Mouse (Mus musculus): ENCODE measurements around the gene Psmd1. TPM values are rescaled to one million over a fixed set of nuclear protein-coding genes. Genes with fewer than 3 reads are reported as not detected.

The Psmd1 gene
- polyA plus RNA-seq, 2 experiments, result 73.2 to 161 TPM

DNA sequence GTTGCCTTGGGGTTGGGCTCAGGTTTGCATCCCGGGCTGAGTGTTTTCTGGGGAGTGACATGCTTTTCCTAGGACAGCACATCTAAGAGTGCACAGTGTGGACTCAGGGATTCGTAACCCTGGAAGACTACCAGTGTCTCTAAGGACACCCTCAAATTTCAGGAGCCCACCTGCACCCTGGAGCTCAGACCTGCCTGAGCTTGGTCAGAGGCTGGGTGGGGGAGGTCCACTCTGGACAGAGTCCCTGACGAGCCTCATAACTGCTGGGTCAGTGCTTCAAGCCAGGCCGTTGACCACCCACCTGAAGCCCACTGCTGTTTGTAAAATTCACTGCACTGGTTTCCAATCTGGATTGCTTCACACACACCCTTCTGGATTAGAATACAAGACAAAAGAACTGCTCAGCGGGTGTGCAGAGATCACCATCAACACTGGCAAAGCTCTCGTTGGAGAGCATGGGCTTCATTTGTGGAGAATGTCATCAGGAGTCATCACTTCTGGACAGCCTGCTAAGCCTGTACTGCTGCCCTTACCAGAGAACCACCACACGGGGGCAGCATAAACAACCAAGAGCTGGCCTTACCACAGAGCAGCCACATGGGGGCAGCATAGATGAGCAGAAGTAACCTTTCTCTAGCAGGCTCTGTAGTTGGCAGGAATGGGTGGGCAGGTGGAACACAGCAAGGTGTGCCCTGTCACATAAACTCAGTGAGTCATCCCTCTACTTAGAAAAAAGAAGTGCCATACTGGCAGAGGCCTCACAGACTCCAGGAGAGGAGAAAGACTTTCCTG lies 114.5 kb downstream of the Psmd1 start:
- H3K27ac ChIP-seq (replicated peaks; ENCODE audit: low read depth, low read length), result no peak overlapping the region
- no peaks in the 10 kb centered on the region for H3K27me3 ChIP-seq (ENCODE audit: control insufficient read depth, insufficient read depth, low read length)
- ATAC-seq (ENCODE audit: low FRiP score, low read depth) (peak; percentile 73), DNase-seq (ENCODE audit: low spot score) (peak; percentile 80)
- H3K4me3 ChIP-seq (replicated peaks; ENCODE audit: low read length), result no peak overlapping the region
- no peak overlapping the region for H3K9ac ChIP-seq (ENCODE audit: low read depth, low read length, severe bottlenecking)
- 50% methylated on average over 7 of the region's 7 CpGs for WGBS
- H3K9me3 ChIP-seq (ENCODE audit: control insufficient read depth, low read length), result no peaks in the 10 kb centered on the region
- H3K4me2 ChIP-seq (replicated peaks; ENCODE audit: low read depth, low read length, severe bottlenecking), result no peak overlapping the region
- no peaks in the 10 kb centered on the region for H3K4me1 ChIP-seq (ENCODE audit: control insufficient read depth, insufficient read depth, low read length)
- TF ChIP-seq POLR2A (IDR thresholded peaks at IDR 0.05; ENCODE audit: borderline replicate concordance, extremely low read depth, insufficient read depth, insufficient read length), result no peak
- H3K36me3 ChIP-seq (ENCODE audit: control insufficient read depth, insufficient read depth, low read length), result peaks cover 44% of the 10 kb centered on the region

DNA sequence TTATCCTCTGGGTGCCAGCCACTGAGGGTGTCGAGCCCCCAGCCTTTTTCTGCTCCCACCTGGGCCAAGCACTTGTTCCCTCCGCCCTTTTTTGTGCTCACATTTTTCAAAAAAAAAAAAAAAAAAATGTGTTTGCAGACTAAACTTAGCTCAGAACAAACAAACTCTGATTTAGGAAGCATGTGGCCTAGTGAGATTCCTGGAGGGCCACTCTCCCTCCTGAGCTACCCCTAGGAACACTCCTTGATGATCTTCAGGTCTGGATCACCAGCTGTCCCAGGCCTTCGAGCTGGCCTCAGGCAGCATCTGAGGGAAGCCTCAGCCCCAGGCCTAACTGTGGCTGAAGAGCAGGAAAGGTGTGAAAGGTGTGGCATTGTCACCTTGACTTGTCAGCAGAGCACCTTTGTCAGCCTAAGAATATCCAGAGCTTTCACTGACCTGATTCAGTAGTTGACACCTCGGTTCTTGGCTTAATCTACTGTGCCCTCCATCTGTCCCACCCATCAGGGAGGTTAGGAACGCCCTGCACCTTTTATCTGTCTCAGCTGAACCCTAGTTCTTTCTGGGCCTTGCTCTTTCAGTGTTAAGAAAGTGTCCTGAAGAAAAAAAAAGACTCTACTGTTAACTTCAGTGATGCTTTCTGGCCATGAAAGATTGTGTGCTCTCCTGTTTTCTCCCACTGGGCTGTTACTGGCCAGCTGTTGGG lies 118.0 kb downstream of the Psmd1 start:
- 62% methylated on average over 5 of the region's 5 CpGs for WGBS
- no peaks in the 10 kb centered on the region for H3K4me1 ChIP-seq (ENCODE audit: control insufficient read depth, insufficient read depth, low read length)
- TF ChIP-seq POLR2A (IDR thresholded peaks at IDR 0.05; ENCODE audit: borderline replicate concordance, extremely low read depth, insufficient read depth, insufficient read length), result no peak
- no peak overlapping the region for H3K4me2 ChIP-seq (replicated peaks; ENCODE audit: low read depth, low read length, severe bottlenecking)
- no peaks in the 10 kb centered on the region for H3K9me3 ChIP-seq (ENCODE audit: control insufficient read depth, low read length)
- H3K9ac ChIP-seq (ENCODE audit: low read depth, low read length, severe bottlenecking), result no peak overlapping the region
- no peak overlapping the region for H3K4me3 ChIP-seq (replicated peaks; ENCODE audit: low read length)
- DNase-seq (ENCODE audit: low spot score) (no peak), ATAC-seq (ENCODE audit: low FRiP score, low read depth) (no peak)
- peaks cover 20% of the 10 kb centered on the region for H3K36me3 ChIP-seq (ENCODE audit: control insufficient read depth, insufficient read depth, low read length)
- H3K27ac ChIP-seq (replicated peaks; ENCODE audit: low read depth, low read length), result no peak overlapping the region
- no peaks in the 10 kb centered on the region for H3K27me3 ChIP-seq (ENCODE audit: control insufficient read depth, insufficient read depth, low read length)

DNA sequence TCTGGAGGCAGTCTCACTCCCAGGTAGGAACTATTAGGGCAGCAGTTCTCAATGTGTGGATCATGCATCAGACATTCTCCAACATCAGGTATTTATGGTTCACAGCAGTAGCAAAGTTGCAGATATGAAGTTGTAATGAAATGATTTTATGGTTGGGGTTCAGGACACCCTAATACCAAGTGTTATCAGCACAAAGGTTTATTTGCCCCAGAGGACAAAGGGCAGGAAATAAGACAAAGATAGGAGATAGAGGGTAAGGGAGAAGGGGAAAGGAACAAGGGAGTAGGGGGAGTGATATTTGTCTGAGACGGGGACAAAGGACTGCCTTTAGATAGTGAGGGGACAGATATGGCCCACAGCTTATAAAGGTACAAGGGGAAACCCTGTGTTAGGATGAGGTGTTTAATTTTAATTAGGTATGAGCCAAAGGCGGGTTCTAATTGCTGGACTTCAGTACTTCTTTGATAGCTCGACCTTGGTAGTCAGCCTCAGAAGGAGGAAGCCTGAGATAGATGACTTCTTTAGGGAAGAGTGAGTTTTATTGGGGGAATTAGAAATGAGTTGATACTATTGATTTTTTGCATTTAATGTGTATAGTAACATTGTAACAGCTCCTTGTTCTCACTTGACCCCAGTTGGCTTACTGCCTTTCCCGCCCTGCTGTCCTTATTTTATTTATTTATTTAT lies 119.5 kb downstream of the Psmd1 start:
- Histone ChIP-seq H3K36me3 (ENCODE audit: control insufficient read depth, insufficient read depth, low read length) (peaks cover 13% of the 10 kb centered on the region), H3K27me3 (ENCODE audit: control insufficient read depth, insufficient read depth, low read length) (no peaks in the 10 kb centered on the region), H3K9me3 (ENCODE audit: control insufficient read depth, low read length) (no peaks in the 10 kb centered on the region), H3K4me3 (replicated peaks; ENCODE audit: low read length) (no peak overlapping the region), H3K4me1 (ENCODE audit: control insufficient read depth, insufficient read depth, low read length) (no peaks in the 10 kb centered on the region), H3K4me2 (replicated peaks; ENCODE audit: low read depth, low read length, severe bottlenecking) (no peak overlapping the region), H3K9ac (ENCODE audit: low read depth, low read length, severe bottlenecking) (no peak overlapping the region), H3K27ac (replicated peaks; ENCODE audit: low read depth, low read length) (no peak overlapping the region)
- 83% methylated on average over 4 of the region's 4 CpGs for WGBS
- DNase-seq (ENCODE audit: low spot score) (no peak), ATAC-seq (ENCODE audit: low FRiP score, low read depth) (no peak)
- TF ChIP-seq POLR2A (IDR thresholded peaks at IDR 0.05; ENCODE audit: borderline replicate concordance, extremely low read depth, insufficient read depth, insufficient read length), result no peak

DNA sequence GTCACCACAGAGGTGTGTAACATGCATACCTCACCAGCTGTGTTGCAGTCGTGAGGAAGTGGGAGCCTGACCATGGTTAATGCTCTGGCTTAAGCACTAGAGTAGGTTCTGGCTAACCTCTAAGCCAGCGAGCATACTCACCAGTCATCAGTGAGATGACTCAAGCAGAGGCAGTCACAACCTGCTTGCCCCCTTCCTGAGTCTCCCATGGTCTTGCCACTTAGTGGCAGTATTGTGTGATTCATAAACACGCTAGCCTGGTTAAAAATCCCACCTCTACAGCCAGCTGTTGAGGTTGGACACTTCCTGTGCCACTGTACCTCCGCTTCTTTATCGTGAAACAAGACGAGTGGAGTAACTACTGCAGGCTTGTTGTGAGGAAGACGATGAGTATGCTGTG lies 122.6 kb downstream of the Psmd1 start:
- ATAC-seq (ENCODE audit: low FRiP score, low read depth), result no peak
- 82% methylated on average over 7 of the region's 7 CpGs for WGBS
- DNase-seq (ENCODE audit: low spot score), result no peak

DNA sequence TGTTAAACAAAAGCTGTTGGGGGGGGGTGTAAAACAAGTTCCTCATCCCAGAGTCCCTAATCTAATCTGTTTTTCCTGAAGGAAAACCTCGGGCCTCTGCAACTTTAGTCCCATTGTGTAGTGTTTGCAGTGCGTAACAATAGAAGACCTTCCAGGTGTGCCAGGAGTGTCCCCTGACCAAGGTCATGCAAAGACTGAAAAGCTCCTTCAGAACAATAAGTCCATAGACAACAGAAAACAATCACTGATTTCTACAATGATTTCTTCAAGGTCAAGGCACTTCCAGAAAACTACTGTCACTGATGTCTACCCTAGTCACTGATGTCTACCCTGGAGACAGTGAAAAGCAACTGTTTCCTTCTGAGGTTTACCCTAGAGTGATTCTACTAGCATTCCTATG lies 123.7 kb downstream of the Psmd1 start:
- 77% methylated on average over 2 of the region's 2 CpGs for WGBS
- ATAC-seq (ENCODE audit: low FRiP score, low read depth), result no peak
- Histone ChIP-seq H3K36me3 (ENCODE audit: control insufficient read depth, insufficient read depth, low read length) (peaks cover 25% of the 10 kb centered on the region), H3K4me2 (replicated peaks; ENCODE audit: low read depth, low read length, severe bottlenecking) (no peak overlapping the region), H3K4me1 (ENCODE audit: control insufficient read depth, insufficient read depth, low read length) (no peaks in the 10 kb centered on the region), H3K27ac (replicated peaks; ENCODE audit: low read depth, low read length) (no peak overlapping the region), H3K4me3 (replicated peaks; ENCODE audit: low read length) (no peak overlapping the region), H3K27me3 (ENCODE audit: control insufficient read depth, insufficient read depth, low read length) (no peaks in the 10 kb centered on the region), H3K9ac (ENCODE audit: low read depth, low read length, severe bottlenecking) (no peak overlapping the region), H3K9me3 (ENCODE audit: control insufficient read depth, low read length) (no peaks in the 10 kb centered on the region)
- no peak for DNase-seq (ENCODE audit: low spot score)
- no peak for TF ChIP-seq POLR2A (IDR thresholded peaks at IDR 0.05; ENCODE audit: borderline replicate concordance, extremely low read depth, insufficient read depth, insufficient read length)

More for the DNA sequence above, 122.6 kb downstream of the Psmd1 start:
- peaks cover 25% of the 10 kb centered on the region for H3K36me3 ChIP-seq (ENCODE audit: control insufficient read depth, insufficient read depth, low read length)
- no peak for TF ChIP-seq POLR2A (IDR thresholded peaks at IDR 0.05; ENCODE audit: borderline replicate concordance, extremely low read depth, insufficient read depth, insufficient read length)
- no peaks in the 10 kb centered on the region for H3K4me1 ChIP-seq (ENCODE audit: control insufficient read depth, insufficient read depth, low read length)
- H3K27ac ChIP-seq (replicated peaks; ENCODE audit: low read depth, low read length), result no peak overlapping the region
- no peaks in the 10 kb centered on the region for H3K27me3 ChIP-seq (ENCODE audit: control insufficient read depth, insufficient read depth, low read length)
- no peak overlapping the region for H3K9ac ChIP-seq (ENCODE audit: low read depth, low read length, severe bottlenecking)
- H3K4me2 ChIP-seq (replicated peaks; ENCODE audit: low read depth, low read length, severe bottlenecking), result no peak overlapping the region
- no peak overlapping the region for H3K4me3 ChIP-seq (replicated peaks; ENCODE audit: low read length)
- H3K9me3 ChIP-seq (ENCODE audit: control insufficient read depth, low read length), result no peaks in the 10 kb centered on the region

Measured in limb, embryonic 14.5 days (tissue).